Mouse (Mus musculus): Measurements from ENCODE around the gene Sema6d. TPM values are rescaled to one million over a fixed set of nuclear protein-coding genes. Genes with fewer than 3 reads are reported as not detected.

Gene Sema6d
- polyA plus RNA-seq, 1 experiment from 2014 or later, result 15.4 TPM

DNA sequence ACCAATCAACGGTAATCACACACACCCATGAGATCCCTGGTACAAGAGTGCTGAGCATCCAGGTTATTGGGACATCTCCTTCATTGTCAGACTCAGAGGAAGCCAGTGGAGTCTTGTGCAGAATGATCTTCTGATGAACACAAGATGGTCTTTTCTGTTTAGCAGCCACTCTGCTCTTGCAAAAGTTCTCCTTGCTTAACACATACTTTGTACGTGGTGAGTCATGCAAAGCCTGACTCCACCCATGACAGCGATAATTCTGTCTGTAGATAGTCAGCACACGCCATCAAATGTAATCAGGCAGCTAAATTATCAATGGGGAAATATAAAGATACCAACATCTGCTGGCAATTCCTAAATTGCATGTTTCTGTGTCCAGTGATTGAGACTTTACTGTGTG is 307.0 kb downstream of the Sema6d start:
- 93% methylated on average over 4 of the region's 4 CpGs for WGBS
- Histone ChIP-seq H3K36me3 (no peaks in the 10 kb centered on the region), H3K4me1 (replicated peaks) (no peaks in the 10 kb centered on the region), H3K9me3 (no peaks in the 10 kb centered on the region), H3K27ac (no peak overlapping the region), H3K4me3 (no peak overlapping the region), H3K27me3 (ENCODE audit: insufficient read depth, poor library complexity, severe bottlenecking) (no peaks in the 10 kb centered on the region)
- DNase-seq (ENCODE audit: low spot score), result no peak

DNA sequence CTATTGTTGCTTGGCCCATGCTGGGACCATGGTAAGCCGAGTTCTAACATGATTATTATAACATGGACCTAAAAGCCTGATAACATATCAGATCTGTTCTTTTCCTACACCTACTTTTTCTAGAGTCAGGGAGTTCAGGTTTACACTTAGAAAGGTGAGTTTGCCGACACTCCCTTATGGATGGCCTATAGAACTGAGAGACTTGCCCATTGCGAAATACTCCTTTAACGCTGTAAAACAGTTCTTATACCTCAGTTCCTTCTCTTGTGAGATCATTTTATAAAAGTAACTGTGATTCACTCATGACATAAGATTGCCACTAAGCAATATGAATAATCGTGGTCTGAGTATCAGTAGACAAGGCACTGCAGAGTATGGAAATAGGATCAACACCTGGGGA is 307.5 kb downstream of the Sema6d start:
- H3K36me3 ChIP-seq, result no peaks in the 10 kb centered on the region
- H3K27ac ChIP-seq, result no peak overlapping the region
- DNase-seq (ENCODE audit: low spot score), result no peak
- H3K27me3 ChIP-seq (ENCODE audit: insufficient read depth, poor library complexity, severe bottlenecking), result no peaks in the 10 kb centered on the region
- no peaks in the 10 kb centered on the region for H3K9me3 ChIP-seq
- H3K4me3 ChIP-seq, result no peak overlapping the region
- no peaks in the 10 kb centered on the region for H3K4me1 ChIP-seq (replicated peaks)
- 92% methylated on average over 5 of the region's 5 CpGs for WGBS

DNA sequence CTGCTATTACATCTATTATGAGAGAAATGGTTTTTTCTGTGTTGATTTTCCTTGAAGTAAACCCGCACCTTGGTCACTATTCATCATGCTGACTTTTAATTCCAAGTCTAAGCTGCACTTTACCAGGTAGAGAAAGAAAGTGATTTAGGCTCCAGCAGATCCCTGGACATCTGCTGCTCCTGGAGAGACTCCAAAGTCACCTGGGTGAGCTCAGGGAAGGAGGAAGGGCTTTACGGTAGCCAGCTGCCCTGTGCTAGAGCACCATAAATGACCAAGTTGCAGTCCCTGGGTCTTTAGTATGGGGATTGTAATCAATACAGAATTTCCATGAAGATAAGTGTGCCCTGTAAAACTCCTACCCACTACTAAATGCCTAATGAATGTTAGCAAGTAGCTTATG is 309.8 kb downstream of the Sema6d start:
- Histone ChIP-seq H3K27ac (no peak overlapping the region), H3K4me1 (replicated peaks) (0 out of 2 replicates have a peak, but pooled peaks cover 4% of the 10 kb centered on the region), H3K4me3 (no peak overlapping the region), H3K36me3 (no peaks in the 10 kb centered on the region), H3K27me3 (ENCODE audit: insufficient read depth, poor library complexity, severe bottlenecking) (no peaks in the 10 kb centered on the region), H3K9me3 (no peaks in the 10 kb centered on the region)
- DNase-seq (ENCODE audit: low spot score), result no peak
- 96% methylated on average over 2 of the region's 2 CpGs for WGBS

DNA sequence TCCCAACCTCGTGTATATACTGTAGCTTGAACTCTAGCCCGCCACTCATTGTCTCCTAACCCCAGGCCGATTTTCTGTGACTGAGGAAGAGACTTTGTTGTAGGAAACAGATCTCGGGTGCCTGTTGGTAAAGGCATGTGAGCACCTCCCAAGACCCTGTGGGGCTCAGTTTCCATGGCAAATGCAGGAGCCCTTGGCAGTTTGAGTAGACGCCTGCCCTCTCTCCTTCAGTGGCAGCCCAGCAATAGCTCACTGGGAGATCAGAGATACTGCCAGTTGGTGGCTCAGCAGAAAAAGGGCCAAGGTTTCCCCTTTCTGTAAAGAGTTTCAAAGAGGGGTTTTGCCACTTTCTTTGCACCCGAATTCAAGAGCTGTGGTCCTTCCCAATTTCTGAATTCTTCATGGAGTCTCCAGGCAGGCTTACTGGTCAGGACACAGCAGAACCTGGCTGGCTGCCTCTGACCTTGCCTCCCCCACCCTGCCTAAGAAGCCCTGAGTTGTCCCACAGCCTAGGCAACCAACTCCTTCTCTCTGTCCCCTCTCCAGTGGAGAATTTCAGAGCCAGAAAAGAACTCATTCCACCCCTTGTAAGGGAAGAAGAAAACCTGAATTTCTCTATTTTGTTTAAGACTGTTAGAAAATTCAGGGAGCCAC is 312.1 kb downstream of the Sema6d start:
- Histone ChIP-seq H3K27ac (no peak overlapping the region), H3K4me3 (no peak overlapping the region), H3K9me3 (no peaks in the 10 kb centered on the region), H3K36me3 (no peaks in the 10 kb centered on the region), H3K4me1 (replicated peaks) (0 out of 2 replicates have a peak, but pooled peaks cover 6% of the 10 kb centered on the region), H3K27me3 (ENCODE audit: insufficient read depth, poor library complexity, severe bottlenecking) (no peaks in the 10 kb centered on the region)
- DNase-seq (ENCODE audit: low spot score), result no peak
- 62% methylated on average over 6 of the region's 6 CpGs for WGBS

DNA sequence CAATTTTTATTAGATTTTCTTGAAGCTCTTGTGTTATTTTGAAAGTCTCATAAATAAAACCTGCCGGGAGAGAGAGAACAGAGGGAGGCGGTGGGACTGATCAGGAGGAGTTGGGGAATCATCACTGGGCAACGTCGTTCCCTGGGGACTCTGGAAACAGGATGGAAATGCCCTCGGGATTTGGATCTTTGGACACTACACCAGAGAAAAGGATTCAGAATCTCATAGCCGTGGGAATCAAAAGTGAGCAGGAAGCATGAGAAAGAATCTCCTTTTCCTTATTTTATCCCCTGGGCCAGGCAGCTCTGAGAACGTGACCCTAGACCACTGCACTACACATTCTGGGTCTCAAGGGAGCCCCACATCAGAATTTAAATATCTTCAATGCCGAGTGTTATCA is 313.8 kb downstream of the Sema6d start:
- Histone ChIP-seq H3K9me3 (no peaks in the 10 kb centered on the region), H3K4me3 (no peak overlapping the region), H3K36me3 (no peaks in the 10 kb centered on the region), H3K27ac (no peak overlapping the region), H3K4me1 (replicated peaks) (0 out of 2 replicates have a peak, but pooled peaks cover 6% of the 10 kb centered on the region), H3K27me3 (ENCODE audit: insufficient read depth, poor library complexity, severe bottlenecking) (no peaks in the 10 kb centered on the region)
- 78% methylated on average over 8 of the region's 8 CpGs for WGBS
- DNase-seq (ENCODE audit: low spot score), result no peak

DNA sequence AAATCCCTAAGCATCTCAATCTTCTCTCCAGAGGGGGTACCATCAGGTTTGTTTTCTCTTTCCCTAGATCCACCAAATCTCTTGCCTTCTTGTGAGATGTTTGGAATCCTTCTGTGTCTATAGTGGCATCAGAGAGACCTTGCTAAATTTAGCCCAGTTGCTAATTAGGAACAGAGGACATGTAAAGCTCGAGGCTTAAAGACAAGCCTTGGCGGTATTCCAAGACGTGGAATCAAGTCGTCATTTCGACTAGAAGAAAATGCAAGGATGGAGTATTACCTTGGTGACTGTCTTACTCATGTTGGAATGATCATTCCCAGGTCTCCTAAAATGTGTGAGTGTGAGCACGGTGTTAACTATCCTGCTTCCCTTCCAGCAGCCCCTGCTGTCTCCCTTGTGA is 314.2 kb downstream of the Sema6d start:
- no peak for DNase-seq (ENCODE audit: low spot score)
- H3K27me3 ChIP-seq (ENCODE audit: insufficient read depth, poor library complexity, severe bottlenecking), result no peaks in the 10 kb centered on the region
- WGBS, result 74% methylated on average over 6 of the region's 6 CpGs
- no peaks in the 10 kb centered on the region for H3K36me3 ChIP-seq
- no peak overlapping the region for H3K4me3 ChIP-seq
- no peak overlapping the region for H3K27ac ChIP-seq
- no peaks in the 10 kb centered on the region for H3K9me3 ChIP-seq
- 0 out of 2 replicates have a peak, but pooled peaks cover 6% of the 10 kb centered on the region for H3K4me1 ChIP-seq (replicated peaks)

DNA sequence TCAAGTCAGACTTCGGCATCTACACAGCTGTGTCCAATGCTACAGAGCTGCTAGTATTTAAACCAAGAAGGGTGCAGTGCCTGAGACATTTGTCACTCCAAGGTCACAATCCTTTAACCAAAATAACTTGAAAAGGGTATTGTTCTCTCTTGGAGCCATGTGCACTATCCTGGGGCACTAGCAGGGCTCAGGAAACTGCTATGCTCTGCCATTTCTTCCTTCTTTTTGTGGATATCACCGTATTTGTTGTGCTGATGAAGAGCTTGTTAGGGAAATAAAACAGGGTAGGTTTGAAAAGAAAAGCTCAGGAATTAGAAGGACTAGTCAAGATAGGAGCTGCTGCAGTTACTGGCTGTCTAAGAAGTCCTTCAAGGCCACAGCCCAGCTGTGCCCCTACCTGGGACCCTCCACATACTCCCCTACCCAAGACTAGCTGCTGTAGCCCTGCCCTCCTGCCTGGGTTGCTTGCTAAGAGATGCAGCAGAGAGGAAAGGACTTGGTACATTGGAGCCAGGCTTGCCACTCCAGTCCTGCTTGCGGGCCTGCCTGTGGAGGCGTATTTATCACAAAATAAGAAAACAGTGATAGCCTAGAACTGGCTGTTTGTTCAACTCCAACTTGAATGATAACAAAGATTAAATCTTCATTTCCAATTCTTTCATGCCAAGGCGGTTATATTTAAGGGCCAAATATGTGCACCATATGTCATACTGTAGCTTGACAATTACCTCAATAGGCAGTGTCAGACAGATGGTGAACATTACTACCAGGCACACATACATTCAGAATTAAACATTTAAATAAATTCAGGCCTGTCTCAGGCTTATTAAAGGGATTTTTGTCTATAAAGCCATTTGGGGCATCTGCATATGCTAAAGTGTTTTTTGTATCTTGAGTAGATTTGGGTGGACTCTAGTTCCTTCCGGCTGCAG is 315.1 kb downstream of the Sema6d start:
- Histone ChIP-seq H3K4me3 (no peak overlapping the region), H3K4me1 (replicated peaks) (0 out of 2 replicates have a peak, but pooled peaks cover 6% of the 10 kb centered on the region), H3K27ac (peak overlapping the region; percentile 45), H3K27me3 (ENCODE audit: insufficient read depth, poor library complexity, severe bottlenecking) (no peaks in the 10 kb centered on the region), H3K9me3 (no peaks in the 10 kb centered on the region), H3K36me3 (no peaks in the 10 kb centered on the region)
- no peak for DNase-seq (ENCODE audit: low spot score)
- WGBS, result 86% methylated on average over 6 of the region's 6 CpGs

DNA sequence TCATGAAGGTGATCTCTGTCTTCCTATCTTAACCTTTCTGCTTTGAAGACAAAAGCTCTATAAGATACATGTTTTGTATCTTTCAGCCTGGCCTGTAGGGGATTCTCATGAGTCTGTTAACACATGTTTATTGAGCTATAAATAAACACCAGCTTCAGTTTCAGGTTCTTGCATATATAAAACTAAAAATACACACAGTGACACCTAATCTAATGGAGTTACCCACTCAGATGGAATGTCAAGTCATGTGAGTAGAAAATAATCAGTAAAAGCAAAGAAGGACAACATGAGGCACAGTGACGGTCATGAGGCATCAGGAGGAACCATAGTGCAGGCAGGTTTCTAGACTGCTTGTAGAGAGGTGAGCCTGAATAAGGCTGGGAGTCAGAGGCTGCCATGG is 319.2 kb downstream of the Sema6d start:
- Histone ChIP-seq H3K36me3 (no peaks in the 10 kb centered on the region), H3K9me3 (no peaks in the 10 kb centered on the region), H3K4me3 (no peak overlapping the region), H3K27ac (no peak overlapping the region), H3K27me3 (ENCODE audit: insufficient read depth, poor library complexity, severe bottlenecking) (no peaks in the 10 kb centered on the region), H3K4me1 (replicated peaks) (0 out of 2 replicates have a peak, but pooled peaks cover 6% of the 10 kb centered on the region)
- WGBS, result 83% methylated on average over 1 of the region's 1 CpGs
- DNase-seq (ENCODE audit: low spot score), result no peak

DNA sequence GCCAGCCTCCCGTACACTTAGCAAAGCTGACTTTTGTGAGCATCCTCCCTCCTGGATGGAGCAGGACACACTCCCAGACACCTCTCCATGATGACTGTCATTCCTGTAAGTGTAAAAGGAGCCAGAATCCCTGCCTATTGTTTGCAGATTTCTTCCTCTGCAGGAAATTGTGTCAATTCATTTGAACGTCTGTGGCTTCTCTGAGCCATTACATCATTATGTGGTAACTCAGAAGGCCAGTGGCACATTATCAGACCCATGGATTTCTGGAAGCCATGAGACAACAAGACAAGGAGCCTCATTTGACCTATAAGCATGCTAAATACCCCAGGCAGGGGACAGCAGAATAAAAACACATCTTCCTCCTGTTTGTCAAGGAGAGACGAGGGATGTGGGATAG is 327.0 kb downstream of the Sema6d start:
- WGBS, result 81% methylated on average over 3 of the region's 3 CpGs
- Histone ChIP-seq H3K36me3 (no peaks in the 10 kb centered on the region), H3K9me3 (no peaks in the 10 kb centered on the region), H3K4me3 (no peak overlapping the region), H3K27ac (no peak overlapping the region), H3K4me1 (replicated peaks) (no peaks in the 10 kb centered on the region), H3K27me3 (ENCODE audit: insufficient read depth, poor library complexity, severe bottlenecking) (no peaks in the 10 kb centered on the region)
- no peak for DNase-seq (ENCODE audit: low spot score)

DNA sequence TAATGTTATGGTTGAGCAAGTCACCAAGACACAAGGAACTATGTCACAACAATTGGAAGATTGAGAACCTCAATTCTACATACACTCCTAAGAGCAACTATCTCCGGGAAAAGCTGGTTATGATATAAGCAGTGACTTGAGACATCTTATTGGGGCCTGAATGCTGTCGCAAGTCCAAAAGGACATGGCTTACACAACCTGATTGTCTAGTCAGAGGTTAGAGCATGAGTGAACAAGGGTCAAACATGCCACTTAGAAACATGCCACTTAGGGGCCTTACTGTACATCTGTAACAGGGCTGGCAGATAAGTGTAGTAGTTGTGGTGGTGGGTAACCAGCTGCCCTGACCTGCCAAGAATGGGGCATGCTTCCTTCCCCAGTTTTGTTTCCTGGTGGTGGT is 328.6 kb downstream of the Sema6d start:
- no peaks in the 10 kb centered on the region for H3K9me3 ChIP-seq
- 94% methylated on average over 2 of the region's 2 CpGs for WGBS
- no peak overlapping the region for H3K4me3 ChIP-seq
- H3K4me1 ChIP-seq (replicated peaks), result no peaks in the 10 kb centered on the region
- no peaks in the 10 kb centered on the region for H3K27me3 ChIP-seq (ENCODE audit: insufficient read depth, poor library complexity, severe bottlenecking)
- no peaks in the 10 kb centered on the region for H3K36me3 ChIP-seq
- H3K27ac ChIP-seq, result no peak overlapping the region
- no peak for DNase-seq (ENCODE audit: low spot score)

DNA sequence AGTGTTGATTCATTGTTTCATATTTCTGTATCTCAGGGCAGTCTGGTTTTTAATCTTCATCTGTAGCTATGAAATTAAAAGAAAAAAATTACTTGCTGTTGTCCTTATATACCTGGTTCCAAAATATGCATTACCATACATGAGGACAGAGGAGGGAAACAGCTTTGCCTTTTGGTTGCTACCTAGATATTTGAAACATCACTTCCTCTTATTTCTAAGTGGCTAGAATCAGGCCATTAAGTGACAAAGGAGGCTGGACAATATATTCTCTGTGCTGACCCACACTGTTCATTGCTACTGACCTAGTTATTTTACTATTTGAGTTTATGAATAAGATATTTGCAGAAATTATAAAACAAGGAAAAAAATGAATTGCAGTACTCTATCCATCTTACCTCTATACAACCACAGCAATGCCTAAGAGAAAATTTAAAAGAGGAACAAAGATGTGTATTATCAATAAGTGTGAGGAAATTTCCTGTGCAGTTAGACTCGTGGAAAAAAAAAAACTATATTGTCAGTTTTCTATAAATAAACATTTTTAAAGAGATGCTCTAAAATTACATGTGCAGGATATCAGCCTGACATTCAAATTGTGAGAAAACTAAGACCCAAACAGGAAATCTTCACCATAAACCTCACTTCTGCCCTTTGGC is 330.5 kb downstream of the Sema6d start:
- 72% methylated on average over 1 of the region's 1 CpGs for WGBS
- H3K27me3 ChIP-seq (ENCODE audit: insufficient read depth, poor library complexity, severe bottlenecking), result no peaks in the 10 kb centered on the region
- H3K27ac ChIP-seq, result no peak overlapping the region
- H3K9me3 ChIP-seq, result no peaks in the 10 kb centered on the region
- DNase-seq (ENCODE audit: low spot score), result no peak
- no peaks in the 10 kb centered on the region for H3K36me3 ChIP-seq
- H3K4me1 ChIP-seq (replicated peaks), result no peaks in the 10 kb centered on the region
- no peak overlapping the region for H3K4me3 ChIP-seq

DNA sequence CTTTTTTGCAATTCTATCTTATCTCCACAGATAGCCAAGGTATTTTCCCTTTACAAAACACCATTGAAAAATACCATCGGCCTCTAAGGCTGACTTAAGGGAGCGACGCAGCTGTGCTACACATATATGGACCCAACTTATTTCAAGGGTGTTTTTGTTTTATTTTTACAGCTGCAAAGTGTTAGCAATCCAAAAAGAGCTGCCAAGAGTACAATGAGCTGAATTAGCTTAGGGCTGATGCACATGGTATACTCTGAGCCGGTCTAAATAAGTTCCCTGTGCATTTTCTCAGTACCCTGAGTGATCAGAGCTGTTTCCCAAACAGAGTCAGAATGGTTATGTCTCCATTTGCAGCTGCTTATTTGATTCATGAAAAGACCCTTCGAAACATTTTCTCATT is 340.0 kb downstream of the Sema6d start:
- H3K4me3 ChIP-seq, result no peak overlapping the region
- H3K27me3 ChIP-seq (ENCODE audit: insufficient read depth, poor library complexity, severe bottlenecking), result no peaks in the 10 kb centered on the region
- 82% methylated on average over 5 of the region's 5 CpGs for WGBS
- no peak overlapping the region for H3K27ac ChIP-seq
- 0 out of 2 replicates have a peak, but pooled peaks cover 3% of the 10 kb centered on the region for H3K4me1 ChIP-seq (replicated peaks)
- no peak for DNase-seq (ENCODE audit: low spot score)
- no peaks in the 10 kb centered on the region for H3K9me3 ChIP-seq
- no peaks in the 10 kb centered on the region for H3K36me3 ChIP-seq

DNA sequence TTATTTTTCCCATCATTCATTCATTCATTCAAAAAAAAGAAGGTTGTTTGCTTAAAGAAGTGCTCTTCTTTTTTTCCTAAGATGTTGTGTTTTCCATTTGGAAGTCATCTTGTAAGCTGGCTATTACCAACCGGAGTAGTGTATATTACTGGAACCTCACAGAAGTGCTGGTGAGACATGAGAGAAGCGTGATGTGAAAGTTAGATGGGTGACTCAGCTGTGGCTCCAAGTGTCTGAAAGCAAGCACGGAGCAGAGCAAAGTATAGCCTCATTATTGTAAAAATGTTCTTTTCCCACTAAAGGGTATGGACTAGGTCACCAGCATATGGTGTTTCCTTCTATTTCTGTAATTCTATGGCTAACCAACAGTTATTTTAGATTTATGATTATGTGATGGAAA is 340.9 kb downstream of the Sema6d start:
- no peak overlapping the region for H3K27ac ChIP-seq
- DNase-seq (ENCODE audit: low spot score), result no peak
- 90% methylated on average over 3 of the region's 3 CpGs for WGBS
- no peaks in the 10 kb centered on the region for H3K27me3 ChIP-seq (ENCODE audit: insufficient read depth, poor library complexity, severe bottlenecking)
- H3K36me3 ChIP-seq, result no peaks in the 10 kb centered on the region
- H3K9me3 ChIP-seq, result no peaks in the 10 kb centered on the region
- H3K4me3 ChIP-seq, result no peak overlapping the region
- H3K4me1 ChIP-seq (replicated peaks), result 0 out of 2 replicates have a peak, but pooled peaks cover 3% of the 10 kb centered on the region

All from hindbrain, embryonic 10.5 days (tissue).